Mouse (Mus musculus): Measurements from ENCODE around the gene B3gntl1.

DNA sequence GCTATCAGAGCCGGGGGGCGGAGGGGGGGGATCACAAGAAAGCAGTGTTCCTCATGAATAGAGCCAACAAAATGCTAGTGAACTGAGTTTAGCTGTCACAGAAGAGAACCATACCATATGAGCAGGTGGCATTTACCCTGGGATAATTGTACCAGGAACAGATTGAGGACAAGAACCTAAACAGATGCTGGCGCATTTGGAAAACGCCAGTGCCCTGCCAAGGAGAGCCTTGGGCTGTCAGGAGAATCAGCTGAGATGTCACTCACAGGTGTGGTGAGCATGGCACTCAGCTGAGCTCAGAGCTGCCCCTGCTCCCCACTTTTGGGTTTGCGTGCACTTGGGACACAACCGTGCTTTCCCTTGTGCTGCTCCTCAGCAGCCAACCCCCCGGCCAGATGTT is 41.5 kb downstream of the B3gntl1 start:
- no peak for TF ChIP-seq EP300 (IDR thresholded peaks at IDR 0.05; ENCODE audit: low read depth)
- TF ChIP-seq CTCF (IDR thresholded peaks at IDR 0.05; ENCODE audit: low read depth): no peak

Measured in liver, postnatal 0 days (tissue).